Mouse (Mus musculus) limb, embryonic 13.5 days (tissue): Measurements from ENCODE around the gene Ctdnep1. TPM values are rescaled to one million over a fixed set of nuclear protein-coding genes. Genes with fewer than 3 reads are reported as not detected.
A peak's percentile ranks its signal among the peaks of the same experiment; 100 is the strongest.

ENCODE experiments used
- ATAC-seq: fragments of 200-750 bp; cut with Nextera tagmentation; 2 replicates; pipeline ENCODE4 v1.8.0; 2017; ENCODE audit warnings: low read depth, moderate number of reproducible peaks, moderate TSS enrichment; ENCODE audit not compliant: low FRiP score
- H3K27ac ChIP-seq: fragments of 300-500 bp; sonication (generic); 2 replicates; pipeline ENCODE4 v1.5.1; 2015; ENCODE audit warnings: inconsistent platforms, mild to moderate bottlenecking, moderate library complexity
- H3K27me3 ChIP-seq: fragments of 300-500 bp; sonication (generic); 2 replicates; pipeline ENCODE4 v1.6.1; 2015; ENCODE audit warnings: mild to moderate bottlenecking, inconsistent platforms
- H3K36me3 ChIP-seq: fragments of 300-500 bp; sonication (generic); 2 replicates; pipeline ENCODE4 v1.6.1; 2015; ENCODE audit warnings: inconsistent platforms, mild to moderate bottlenecking, moderate library complexity
- H3K4me1 ChIP-seq: fragments of 300-500 bp; sonication (generic); 2 replicates; pipeline ENCODE4 v1.6.1; 2015; ENCODE audit warnings: inconsistent platforms
- H3K4me2 ChIP-seq: fragments of 300-500 bp; sonication (generic); replicated peaks from 2 replicates; pipeline ENCODE4 v1.6.1; 2015; ENCODE audit warnings: inconsistent platforms, mild to moderate bottlenecking, moderate library complexity
- H3K4me3 ChIP-seq: fragments of 300-500 bp; sonication (generic); 2 replicates; pipeline ENCODE4 v1.5.1; 2015; ENCODE audit warnings: moderate library complexity, mild to moderate bottlenecking, inconsistent platforms
- H3K9ac ChIP-seq: fragments of 300-500 bp; sonication (generic); 2 replicates; pipeline ENCODE4 v1.6.1; 2015; ENCODE audit warnings: mild to moderate bottlenecking, inconsistent platforms
- H3K9me3 ChIP-seq: fragments of 300-500 bp; sonication (generic); 2 replicates; pipeline ENCODE4 v1.6.1; 2016; ENCODE audit warnings: inconsistent platforms
- WGBS: fragments of 180-500 bp; shearing (Covaris S2); methylation state at CpG from one replicate; pipeline ENCODE4 v1.1.7; 2015; 5-methylcytosine and 5-hydroxymethylcytosine counted together
- polyA plus RNA-seq: library from polyadenylated mRNA; unstranded; fragments of >200 nt; fragmentation: Nextera tagmentation; extraction: Ambion mirVana; gene quantifications from 2 replicates; pipeline ENCODE4 v1.2.1, GENCODE M21; 2015

Ctdnep1 gene
- 30.8 and 31.2 TPM in 2 replicates for polyA plus RNA-seq

DNA sequence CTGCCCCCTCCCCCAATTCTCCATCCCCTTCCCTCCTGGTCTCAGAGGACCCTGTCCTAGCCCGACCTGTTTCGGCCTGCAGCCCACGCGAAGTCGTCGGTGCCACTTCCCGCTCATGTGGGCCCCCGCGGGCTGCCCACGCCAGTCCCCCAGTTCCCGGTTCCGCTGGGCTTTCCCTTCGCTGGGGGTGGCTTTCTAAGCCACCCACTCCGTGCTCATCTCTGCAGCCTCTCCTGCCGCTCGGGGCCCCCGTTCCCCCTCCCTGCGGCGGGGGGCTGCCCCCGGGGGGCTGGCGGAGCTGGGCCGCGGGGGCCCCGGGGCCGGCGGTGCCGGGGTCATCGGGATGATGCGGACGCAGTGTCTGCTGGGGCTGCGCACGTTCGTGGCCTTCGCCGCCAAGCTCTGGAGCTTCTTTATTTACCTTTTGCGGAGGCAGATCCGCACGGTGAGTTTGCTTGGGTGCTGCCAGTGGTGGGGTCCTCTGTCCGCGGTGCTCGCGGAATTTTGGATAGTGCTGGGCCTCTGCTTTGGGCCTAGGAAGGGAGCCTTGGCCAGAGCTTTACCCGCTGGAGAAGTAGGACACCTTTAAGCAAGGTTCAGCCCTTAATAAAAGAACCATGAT lies at the start of gene Ctdnep1:
TSS of gene Ctdnep1 (plus strand) at position 16 of the 622 bp plus-strand sequence.
- ATAC-seq, result peak; percentile 29; the same call in 1 of the 2 replicates
- H3K36me3 ChIP-seq, result peaks cover 50% of the 10 kb centered on the region

DNA sequence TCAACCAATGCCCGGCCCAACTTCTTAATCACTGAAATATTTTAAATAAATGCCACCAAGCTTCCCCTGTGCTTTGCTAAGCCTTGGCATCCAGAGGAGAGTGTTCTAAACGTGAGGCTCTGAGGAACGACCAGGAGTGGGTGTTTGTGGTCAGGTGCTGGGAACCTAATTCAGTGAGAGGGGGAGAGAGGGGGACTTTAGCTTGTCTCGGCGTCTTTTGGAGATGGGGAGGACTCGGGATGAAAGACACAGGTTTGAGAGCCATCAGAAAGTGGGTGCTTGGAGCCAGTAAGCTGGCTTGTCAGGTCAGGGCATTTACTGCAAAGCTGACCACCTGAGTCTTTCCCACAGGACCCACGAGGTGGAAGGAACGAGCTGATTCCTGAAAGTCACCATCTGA lies 49.2 kb upstream of the Ctdnep1 start:
- no peak for ATAC-seq
- no peak overlapping the region for H3K27ac ChIP-seq
- H3K4me1 ChIP-seq, result peaks cover 23% of the 10 kb centered on the region
- no peaks in the 10 kb centered on the region for H3K9me3 ChIP-seq
- no peak overlapping the region for H3K4me2 ChIP-seq
- H3K9ac ChIP-seq, result no peak overlapping the region
- 67% methylated on average over 8 of the region's 8 CpGs for WGBS
- H3K27me3 ChIP-seq, result peaks cover 7% of the 10 kb centered on the region
- H3K4me3 ChIP-seq, result no peak overlapping the region
- H3K36me3 ChIP-seq, result no peaks in the 10 kb centered on the region

More for the DNA sequence above, at the start of gene Ctdnep1:
- under 1% methylated on average over 41 of the region's 43 CpGs for WGBS
- H3K9me3 ChIP-seq, result no peaks in the 10 kb centered on the region
- H3K4me3 ChIP-seq, result peak within 1 kb of the TSS; percentile 99
- H3K4me2 ChIP-seq, result peak within 1 kb of the TSS; percentile 92
- peaks cover 30% of the 10 kb centered on the region for H3K4me1 ChIP-seq
- peak within 1 kb of the TSS; percentile 100 for H3K9ac ChIP-seq
- H3K27ac ChIP-seq, result peak within 1 kb of the TSS; percentile 98
- H3K27me3 ChIP-seq, result no peaks in the 10 kb centered on the region

DNA sequence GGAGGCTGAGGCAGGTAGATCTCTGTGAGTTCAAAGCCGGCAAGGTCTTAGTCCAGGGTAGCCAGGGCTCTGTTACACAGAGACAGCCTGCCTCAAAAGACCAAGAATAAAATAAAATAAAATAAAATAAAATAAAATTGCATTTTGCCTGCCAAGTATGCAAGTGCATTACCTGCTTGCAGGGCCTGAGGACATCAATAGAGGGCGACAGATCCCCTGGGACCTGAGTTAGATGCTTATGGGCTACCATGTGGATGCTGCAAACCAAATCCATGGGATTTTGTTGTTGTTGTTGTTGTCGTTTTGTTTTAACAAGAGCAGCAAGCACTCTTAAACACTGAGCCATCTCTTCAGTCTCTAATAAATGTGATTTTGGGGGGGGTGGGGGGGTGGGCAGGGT lies 48.7 kb upstream of the Ctdnep1 start:
- WGBS, result 43% methylated on average over 3 of the region's 3 CpGs
- no peak overlapping the region for H3K4me3 ChIP-seq
- no peak for ATAC-seq
- H3K27ac ChIP-seq, result no peak overlapping the region
- no peaks in the 10 kb centered on the region for H3K9me3 ChIP-seq
- peaks cover 11% of the 10 kb centered on the region for H3K27me3 ChIP-seq
- H3K4me2 ChIP-seq, result no peak overlapping the region
- no peak overlapping the region for H3K9ac ChIP-seq
- peaks cover 28% of the 10 kb centered on the region for H3K4me1 ChIP-seq
- H3K36me3 ChIP-seq, result no peaks in the 10 kb centered on the region

DNA sequence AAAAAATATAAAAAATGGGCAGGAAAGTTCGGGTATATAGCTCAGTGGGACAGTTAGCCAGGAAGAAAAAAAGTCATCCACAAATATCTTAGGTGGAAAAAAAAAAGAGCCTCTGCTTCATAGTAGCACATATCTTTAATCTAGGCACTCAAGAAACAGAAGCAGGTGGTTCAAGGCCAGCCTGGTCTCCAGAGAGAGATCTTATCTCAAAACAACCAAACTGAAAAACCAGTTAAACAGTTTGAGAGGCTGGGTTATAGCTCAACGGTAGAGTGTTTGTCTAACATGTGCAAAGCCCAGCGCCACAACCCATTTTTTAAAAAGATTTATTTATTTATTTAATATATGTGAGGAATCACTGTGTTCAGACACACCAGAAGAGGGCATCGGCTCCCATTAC lies 47.9 kb upstream of the Ctdnep1 start:
- ATAC-seq, result no peak

DNA sequence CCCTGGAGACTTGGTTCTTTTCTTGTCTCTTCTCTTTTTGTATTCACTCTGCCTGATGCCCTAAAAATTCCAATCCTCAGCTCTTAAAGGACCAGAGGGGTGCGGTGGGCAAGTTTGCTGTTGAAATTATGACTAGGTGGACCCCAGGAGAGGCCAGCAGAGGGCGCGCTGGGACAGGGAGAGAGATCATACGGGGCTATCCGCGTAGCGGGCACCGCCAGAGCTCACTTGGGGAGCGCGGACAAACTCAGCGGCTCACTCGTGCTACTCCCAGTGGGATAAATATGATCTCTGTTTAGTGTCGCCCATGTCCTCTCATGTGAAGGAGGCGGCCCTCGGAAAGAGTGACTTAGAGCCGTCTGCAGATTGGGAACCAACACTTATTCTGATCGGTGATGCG lies 46.8 kb upstream of the Ctdnep1 start:
- WGBS, result 1% methylated on average over 18 of the region's 18 CpGs
- Histone ChIP-seq H3K9ac (peak overlapping the region; percentile 31; the same call in 1 of the 2 replicates), H3K36me3 (no peaks in the 10 kb centered on the region), H3K4me2 (peak overlapping the region; percentile 100), H3K4me3 (peak overlapping the region; percentile 31), H3K9me3 (no peaks in the 10 kb centered on the region), H3K27me3 (peaks cover 18% of the 10 kb centered on the region), H3K27ac (no peak overlapping the region), H3K4me1 (peaks cover 47% of the 10 kb centered on the region)
- peak; percentile 20; the same call in 1 of the 2 replicates for ATAC-seq

More for the DNA sequence above, 47.9 kb upstream of the Ctdnep1 start:
- no peak overlapping the region for H3K4me3 ChIP-seq
- no peaks in the 10 kb centered on the region for H3K36me3 ChIP-seq
- peaks cover 36% of the 10 kb centered on the region for H3K4me1 ChIP-seq
- 75% methylated on average over 4 of the region's 4 CpGs for WGBS
- H3K27me3 ChIP-seq, result peaks cover 15% of the 10 kb centered on the region
- H3K9ac ChIP-seq, result no peak overlapping the region
- H3K27ac ChIP-seq, result no peak overlapping the region
- H3K9me3 ChIP-seq, result no peaks in the 10 kb centered on the region
- no peak overlapping the region for H3K4me2 ChIP-seq

DNA sequence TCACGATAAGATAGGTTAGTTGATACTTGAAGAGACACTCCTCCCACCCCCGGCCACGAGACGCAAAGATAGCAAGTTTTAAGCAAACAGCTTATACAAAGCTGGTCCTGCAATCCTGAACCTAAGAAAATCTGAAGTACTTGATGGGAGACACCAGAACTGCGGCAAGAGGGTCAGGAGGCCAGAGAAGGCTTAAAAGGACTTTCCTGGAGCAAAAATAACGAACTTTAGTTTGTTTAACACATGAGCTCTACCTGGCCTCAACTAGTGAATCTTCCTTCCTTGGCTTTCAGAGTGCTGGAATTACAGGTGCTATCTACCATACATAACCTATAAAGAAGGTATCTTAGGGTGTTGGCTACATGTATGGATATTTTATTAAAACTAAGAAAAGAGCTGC lies 46.3 kb upstream of the Ctdnep1 start:
- peak overlapping the region; percentile 100 for H3K4me2 ChIP-seq
- ATAC-seq, result no peak
- peak overlapping the region; percentile 31; the same call in 1 of the 2 replicates for H3K4me3 ChIP-seq

DNA sequence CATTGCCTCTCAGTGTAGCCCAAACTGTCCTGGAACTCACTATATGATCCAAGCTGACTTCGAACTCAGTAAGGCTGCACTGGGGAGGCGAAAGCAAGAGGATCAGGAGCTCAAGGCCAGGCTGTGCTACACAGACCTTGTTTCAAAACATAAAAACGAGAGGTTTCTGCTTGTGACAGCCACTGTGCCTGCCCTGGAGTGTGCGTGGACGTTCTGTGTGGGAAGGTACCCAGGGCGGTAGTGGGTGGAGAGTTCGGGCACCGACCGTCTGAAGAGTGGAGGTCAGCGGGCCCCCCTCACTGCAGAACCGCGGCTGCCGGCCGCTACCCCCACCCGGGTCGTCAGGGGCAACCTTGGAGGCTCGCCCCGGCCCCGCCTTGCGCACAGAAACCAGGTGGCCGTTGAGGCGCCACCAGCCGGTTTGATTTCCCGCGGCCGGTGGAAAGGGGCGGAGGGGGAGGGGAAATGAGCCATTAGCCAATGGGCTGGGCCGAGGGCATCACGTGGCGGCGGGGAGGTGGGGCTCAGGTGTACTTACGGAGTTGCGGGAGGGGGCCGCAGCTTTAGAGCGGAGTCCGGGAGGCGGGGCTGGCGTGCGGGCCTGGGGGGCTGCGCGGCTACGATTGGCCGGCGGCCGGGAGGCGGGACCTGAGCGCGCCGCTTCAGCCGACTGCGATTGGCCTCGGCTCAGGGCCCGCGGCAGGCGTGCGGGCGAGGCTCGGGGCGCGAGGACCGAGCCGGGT lies 45.6 kb upstream of the Ctdnep1 start, which contains the start of gene Ybx2:
TSS of gene Ybx2 (plus strand) at position 660 of the 743 bp plus-strand sequence.
- peak within 1 kb of the TSS; percentile 3; the same call in 1 of the 2 replicates for H3K27ac ChIP-seq
- no peaks in the 10 kb centered on the region for H3K9me3 ChIP-seq
- peaks cover 48% of the 10 kb centered on the region for H3K4me1 ChIP-seq
- H3K4me3 ChIP-seq, result peak within 1 kb of the TSS; percentile 64
- H3K9ac ChIP-seq, result peak within 1 kb of the TSS; percentile 80
- peak; percentile 90 for ATAC-seq
- WGBS, result under 1% methylated on average over 56 of the region's 62 CpGs
- H3K4me2 ChIP-seq, result peak within 1 kb of the TSS; percentile 100
- H3K36me3 ChIP-seq, result no peaks in the 10 kb centered on the region
- peaks cover 18% of the 10 kb centered on the region for H3K27me3 ChIP-seq

More for the DNA sequence above, 46.3 kb upstream of the Ctdnep1 start:
- H3K27me3 ChIP-seq, result peaks cover 18% of the 10 kb centered on the region
- 20% methylated on average over 6 of the region's 6 CpGs for WGBS
- no peaks in the 10 kb centered on the region for H3K9me3 ChIP-seq
- H3K9ac ChIP-seq, result no peak overlapping the region
- no peak overlapping the region; the same call in 1 of the 2 replicates for H3K27ac ChIP-seq
- no peaks in the 10 kb centered on the region for H3K36me3 ChIP-seq
- peaks cover 48% of the 10 kb centered on the region for H3K4me1 ChIP-seq

DNA sequence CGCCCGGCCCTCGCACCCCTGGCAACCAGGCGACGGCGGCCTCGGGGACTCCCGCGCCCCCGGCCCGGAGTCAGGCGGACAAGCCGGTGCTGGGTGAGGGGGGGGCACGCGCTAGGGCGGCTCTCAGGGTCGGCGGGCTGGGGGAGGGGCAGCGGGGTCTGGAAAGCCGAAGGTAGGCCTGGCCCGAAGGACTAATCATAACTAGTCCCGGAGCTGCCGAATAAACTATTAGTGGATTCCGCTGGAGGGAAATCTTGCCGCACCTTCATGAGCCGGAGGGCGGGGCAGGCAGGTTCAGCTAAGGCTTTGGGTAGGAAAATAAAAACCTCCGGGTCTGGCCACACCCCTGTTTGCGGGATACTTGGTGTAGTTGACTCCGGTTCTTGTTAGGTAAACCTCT lies 44.8 kb upstream of the Ctdnep1 start:
- Histone ChIP-seq H3K4me3 (peak overlapping the region; percentile 64), H3K4me1 (peaks cover 48% of the 10 kb centered on the region), H3K27ac (no peak overlapping the region), H3K9ac (peak overlapping the region; percentile 80), H3K27me3 (peaks cover 18% of the 10 kb centered on the region), H3K4me2 (peak overlapping the region; percentile 100), H3K36me3 (no peaks in the 10 kb centered on the region), H3K9me3 (no peaks in the 10 kb centered on the region)
- ATAC-seq, result 0 out of 2 replicates have a peak, but pooled peaks have one; percentile 1
- WGBS, result under 1% methylated on average over 29 of the region's 30 CpGs

DNA sequence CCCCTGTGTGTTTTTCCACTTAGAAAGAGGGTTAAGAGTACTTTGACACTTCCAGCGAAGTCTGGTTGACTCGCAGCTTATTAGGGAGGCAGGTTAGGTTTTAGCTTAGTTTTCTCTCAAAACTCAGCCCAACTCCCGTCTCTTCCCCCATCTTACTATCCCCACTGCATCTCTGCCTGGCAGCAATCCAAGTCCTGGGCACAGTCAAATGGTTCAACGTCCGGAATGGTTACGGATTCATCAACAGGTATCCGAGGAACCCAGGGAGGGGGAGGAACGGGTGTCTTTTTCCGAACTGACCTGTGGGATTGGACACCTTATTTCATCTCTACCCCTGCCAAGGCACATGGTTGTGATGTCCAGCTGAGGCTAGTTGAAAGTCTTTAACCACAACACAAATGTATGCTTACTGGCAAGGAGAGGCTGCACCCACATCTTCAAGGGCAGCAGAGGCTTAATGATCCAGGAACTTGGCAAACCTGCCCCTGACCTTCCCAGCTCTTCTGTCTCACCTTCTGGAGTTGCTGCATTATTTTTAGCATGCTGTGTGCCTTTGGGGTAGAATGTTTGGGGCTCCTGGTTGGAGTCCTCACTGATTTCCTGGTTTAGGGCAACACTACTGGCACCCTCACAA lies 44.1 kb upstream of the Ctdnep1 start:
- H3K27ac ChIP-seq, result no peak overlapping the region
- H3K36me3 ChIP-seq, result peaks cover 4% of the 10 kb centered on the region
- H3K4me3 ChIP-seq, result peak overlapping the region; percentile 64
- H3K4me1 ChIP-seq, result peaks cover 48% of the 10 kb centered on the region
- no peaks in the 10 kb centered on the region for H3K9me3 ChIP-seq
- peak overlapping the region; percentile 80 for H3K9ac ChIP-seq
- ATAC-seq, result no peak
- WGBS, result 41% methylated on average over 9 of the region's 9 CpGs
- peaks cover 18% of the 10 kb centered on the region for H3K27me3 ChIP-seq
- H3K4me2 ChIP-seq, result peak overlapping the region; percentile 100

DNA sequence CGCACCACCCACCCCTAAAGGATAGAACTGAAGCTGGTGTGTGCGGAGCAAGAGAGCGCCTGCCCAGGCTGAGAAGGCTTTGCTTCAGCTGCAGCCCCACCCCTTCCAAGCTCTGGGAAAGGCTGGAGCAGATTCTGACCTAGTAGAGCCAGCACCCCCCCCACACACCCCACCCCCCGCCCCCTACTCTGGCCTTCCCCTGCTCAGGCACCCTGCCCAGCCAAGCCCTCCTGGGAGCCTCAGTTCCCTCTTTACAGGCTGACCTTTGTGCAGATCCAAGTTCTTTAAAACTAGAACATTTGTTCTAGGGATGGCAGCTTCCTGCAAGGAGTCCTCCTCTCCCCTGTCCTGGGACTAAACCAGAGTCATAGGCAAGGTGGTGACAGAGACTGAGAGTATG lies 43.6 kb upstream of the Ctdnep1 start:
- Histone ChIP-seq H3K4me3 (peak overlapping the region; percentile 64; the same call in 1 of the 2 replicates), H3K27ac (no peak overlapping the region), H3K4me1 (peaks cover 48% of the 10 kb centered on the region)

DNA sequence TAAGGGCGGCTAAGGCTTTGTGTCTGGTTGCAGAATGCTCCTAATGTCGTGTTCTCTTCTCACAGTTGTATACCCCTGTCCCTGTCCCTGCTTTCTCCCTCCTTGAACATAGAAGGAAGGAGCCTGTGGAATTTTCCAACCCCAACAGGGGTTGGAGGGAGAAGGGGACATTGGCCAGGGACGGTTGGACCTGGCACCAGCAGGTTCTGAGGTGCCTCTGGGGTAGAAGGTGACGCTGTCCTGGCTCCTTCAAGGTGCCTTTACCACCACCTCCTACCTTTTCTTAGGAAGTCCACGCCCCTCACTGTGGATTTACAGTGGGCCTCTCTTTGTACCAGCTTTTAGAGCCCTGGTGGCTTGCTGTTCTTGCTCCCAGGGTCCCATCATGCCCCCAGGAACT lies 43.1 kb upstream of the Ctdnep1 start:
- no peak overlapping the region; the same call in 1 of the 2 replicates for H3K27ac ChIP-seq
- H3K36me3 ChIP-seq, result peaks cover 14% of the 10 kb centered on the region
- WGBS, result 66% methylated on average over 5 of the region's 5 CpGs
- peaks cover 18% of the 10 kb centered on the region for H3K27me3 ChIP-seq
- no peak for ATAC-seq
- H3K9me3 ChIP-seq, result no peaks in the 10 kb centered on the region
- H3K4me2 ChIP-seq, result no peak overlapping the region
- H3K4me3 ChIP-seq, result no peak overlapping the region
- peak overlapping the region; percentile 39; the same call in 1 of the 2 replicates for H3K9ac ChIP-seq
- H3K4me1 ChIP-seq, result peaks cover 48% of the 10 kb centered on the region

More for the DNA sequence above, 43.6 kb upstream of the Ctdnep1 start:
- no peak for ATAC-seq
- Histone ChIP-seq H3K9ac (no peak overlapping the region; the same call in 1 of the 2 replicates), H3K36me3 (peaks cover 9% of the 10 kb centered on the region), H3K4me2 (peak overlapping the region; percentile 100), H3K9me3 (no peaks in the 10 kb centered on the region), H3K27me3 (peaks cover 18% of the 10 kb centered on the region)
- WGBS, result 37% methylated on average over 4 of the region's 4 CpGs
